Mouse (Mus musculus): ENCODE data around the gene Ppp1r14b.

GRCm38 (mm10) chr19:6968491-6969271 is 6.1 kb upstream of the Ppp1r14b start:
- TF ChIP-seq CTCF (IDR thresholded peaks at IDR 0.05; ENCODE audit: borderline replicate concordance, extremely low read depth, insufficient read depth, insufficient read length) = no peak
- TF ChIP-seq POLR2A (IDR thresholded peaks at IDR 0.05; ENCODE audit: borderline replicate concordance, extremely low read depth, insufficient read depth, insufficient read length, poor library complexity, severe bottlenecking) = no peak
